ENCODE assay signal across 8 mouse cellular contexts in the genomic region with DNA sequence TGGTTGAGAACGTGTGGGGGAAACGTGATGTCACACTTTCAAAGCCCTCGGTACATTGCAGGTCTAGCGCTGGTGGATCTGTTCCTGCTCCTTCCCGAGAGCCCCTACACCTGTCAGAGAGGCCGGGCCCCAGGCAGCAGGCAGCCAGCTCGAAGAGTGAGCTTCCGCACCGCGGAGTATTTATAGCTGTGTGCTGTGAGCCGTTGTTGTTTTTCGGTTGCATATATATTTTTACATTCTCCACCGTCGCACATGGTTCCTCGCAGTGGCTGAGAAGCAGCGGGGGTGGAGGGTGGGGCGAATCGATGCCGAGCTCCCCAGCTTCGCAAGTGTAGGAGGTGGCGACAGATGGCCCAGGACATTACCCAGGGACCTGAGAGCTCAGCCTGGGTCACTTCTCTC. TPM values are rescaled to one million over a fixed set of nuclear protein-coding genes. Genes with fewer than 3 reads are reported as not detected.
DNase-seq lines count a peak whose midpoint lies in the region; ATAC-seq lines count a peak whose summit lies in the region.

No protein-coding gene starts in this region.

- H3K4me2 ChIP-seq in kidney, embryonic 16.5 days (replicated peaks; ENCODE audit: low read depth, low read length), result 0 out of 2 replicates have a peak overlapping the region, but pooled peaks have one; percentile 14
- H3K4me2 ChIP-seq in limb, embryonic 11.5 days (ENCODE audit: low read depth, severe bottlenecking), result no peak overlapping the region

- no peaks in the 10 kb centered on the region for H3K27me3 ChIP-seq in kidney, embryonic 16.5 days (ENCODE audit: insufficient read depth, low read length)
- peaks cover 80% of the 10 kb centered on the region for H3K27me3 ChIP-seq in embryonic facial prominence, embryonic 10.5 days (replicated peaks; ENCODE audit: low read depth, poor library complexity, severe bottlenecking)
- no peaks in the 10 kb centered on the region for H3K27me3 ChIP-seq in limb, embryonic 11.5 days (ENCODE audit: control insufficient read depth, insufficient read depth, low read length)

- H3K9ac ChIP-seq in kidney, embryonic 16.5 days (replicated peaks; ENCODE audit: low read length), result 0 out of 2 replicates have a peak overlapping the region, but pooled peaks have one; percentile 3
- 0 out of 2 replicates have a peak overlapping the region, but pooled peaks have one; percentile 8 for H3K9ac ChIP-seq in limb, embryonic 11.5 days (ENCODE audit: low read length)

- ATAC-seq in kidney, embryonic 16.5 days (ENCODE audit: low FRiP score, low TSS enrichment), result no peak
- no peak for ATAC-seq in limb, embryonic 11.5 days (ENCODE audit: insufficient number of reproducible peaks, low FRiP score, low TSS enrichment, low read depth)
- ATAC-seq in erythroblast, adult 5-6 weeks (replicated peaks; ENCODE audit: low FRiP score, poor library complexity, severe bottlenecking), result no peak

- H3K4me1 ChIP-seq in kidney, embryonic 16.5 days (ENCODE audit: insufficient read depth, low read length), result peaks cover 46% of the 10 kb centered on the region
- H3K4me1 ChIP-seq in embryonic facial prominence, embryonic 10.5 days, result peaks cover 58% of the 10 kb centered on the region
- peaks cover 33% of the 10 kb centered on the region for H3K4me1 ChIP-seq in limb, embryonic 11.5 days (ENCODE audit: control insufficient read depth, insufficient read depth, low read length)

- DNase-seq in kidney, postnatal 25 days, result no peak
- DNase-seq in embryonic facial prominence, embryonic 10.5 days (ENCODE audit: low spot score), result no peak
- no peak for DNase-seq in limb, embryonic 11.5 days (ENCODE audit: low spot score)
- peak; percentile 68 to 80 for DNase-seq in spleen, adult 18-20 months
- no peak for DNase-seq in testis, postnatal 14 days (ENCODE audit: low spot score)
- DNase-seq in kidney, adult 11 months, result no peak

- H3K27ac ChIP-seq in kidney, embryonic 16.5 days (ENCODE audit: low read length), result no peak overlapping the region
- peak overlapping the region; percentile 55 for H3K27ac ChIP-seq in embryonic facial prominence, embryonic 10.5 days (replicated peaks)
- no peak overlapping the region for H3K27ac ChIP-seq in limb, embryonic 11.5 days (replicated peaks; ENCODE audit: low read depth, low read length)

- no peaks in the 10 kb centered on the region for H3K9me3 ChIP-seq in kidney, embryonic 16.5 days (ENCODE audit: low read length)
- H3K9me3 ChIP-seq in embryonic facial prominence, embryonic 10.5 days, result no peaks in the 10 kb centered on the region
- H3K9me3 ChIP-seq in limb, embryonic 11.5 days (ENCODE audit: control insufficient read depth, low read length), result no peaks in the 10 kb centered on the region

- WGBS in kidney, embryonic 16.5 days, result 21% methylated on average over 21 of the region's 21 CpGs
- WGBS in embryonic facial prominence, embryonic 10.5 days, result 32% methylated on average over 21 of the region's 21 CpGs
- 14% methylated on average over 21 of the region's 21 CpGs for WGBS in limb, embryonic 11.5 days

- no peaks in the 10 kb centered on the region for H3K36me3 ChIP-seq in kidney, embryonic 16.5 days (ENCODE audit: insufficient read depth, low read length)
- H3K36me3 ChIP-seq in embryonic facial prominence, embryonic 10.5 days (replicated peaks), result no peaks in the 10 kb centered on the region
- H3K36me3 ChIP-seq in limb, embryonic 11.5 days (ENCODE audit: control insufficient read depth, insufficient read depth, low read length), result no peaks in the 10 kb centered on the region

- H3K4me3 ChIP-seq in kidney, embryonic 16.5 days (ENCODE audit: low read length), result no peak overlapping the region
- H3K4me3 ChIP-seq in embryonic facial prominence, embryonic 10.5 days, result no peak overlapping the region; the same call in 1 of the 2 replicates
- no peak overlapping the region for H3K4me3 ChIP-seq in limb, embryonic 11.5 days (ENCODE audit: low read depth, low read length)

RNA-seq across cellular contexts. Expression of a gene that starts 11.0 kb away (rescaled TPM):
- 4.5 and 4.6 TPM in 2 replicates for polyA plus RNA-seq in kidney, embryonic 16.5 days (2015; fragmentation: Nextera tagmentation; extraction: Ambion mirVana)
- 7.3 and 11.9 TPM in 2 replicates for polyA plus RNA-seq in embryonic facial prominence, embryonic 10.5 days (2016; fragmentation: Nextera tagmentation; extraction: Ambion mirVana)
- 0.80 and 0.82 TPM in 2 replicates for polyA plus RNA-seq in limb, embryonic 11.5 days (2014; fragmentation: Nextera tagmentation; extraction: Ambion mirVana)
- total RNA-seq in erythroblast, adult 5-6 weeks (2015; ENCODE audit: low replicate concordance), result not detected in 2 replicates
- not detected in 2 replicates for total RNA-seq in erythroblast, adult 5-6 weeks (2017; ENCODE audit: low replicate concordance)

Comparison
In these comparisons a context has a peak if more than half of its experiments do, and no peak if none do; other contexts are left out.
1. DNase-seq: peak in spleen, adult 18-20 months (2 of 2); none in kidney, postnatal 25 days (0 of 2), embryonic facial prominence, embryonic 10.5 days (single experiment), limb, embryonic 11.5 days (single experiment), testis, postnatal 14 days (single experiment) and kidney, adult 11 months (single experiment).